Mouse (Mus musculus): ENCODE data around the gene H2-Eb1. TPM values are rescaled to one million over a fixed set of nuclear protein-coding genes. Genes with fewer than 3 reads are reported as not detected.
A peak's percentile ranks its signal among the peaks of the same experiment; 100 is the strongest.
"Not testable (repeated sequence)": the region's sequence is repeated elsewhere in the genome, so short reads cannot be mapped to it uniquely, and the experiment has no call there.

The H2-Eb1 gene
- polyA plus RNA-seq, 1 experiment from 2014 or later = 2.0 TPM

- Histone ChIP-seq H3K27me3 (peaks cover 13% of the 10 kb centered on the region), H3K4me2 (replicated peaks) (no peak overlapping the region), H3K27ac (replicated peaks) (no peak overlapping the region), H3K9me3 (no peaks in the 10 kb centered on the region), H3K36me3 (no peaks in the 10 kb centered on the region), H3K4me1 (peaks cover 6% of the 10 kb centered on the region; the same call in 1 of the 2 replicates), H3K4me3 (no peak overlapping the region), H3K9ac (replicated peaks) (no peak overlapping the region)
- ATAC-seq (ENCODE audit: low FRiP score, low read depth) = no peak
- 96% methylated on average over 4 of the region's 4 CpGs for WGBS
These were observed 2.5 kb downstream of the H2-Eb1 start for GRCm38 (mm10) chr17:34308161-34308560.

- H3K4me2 ChIP-seq (replicated peaks) = peak overlapping the region; percentile 66
- H3K36me3 ChIP-seq = no peaks in the 10 kb centered on the region
- 0 out of 2 replicates have a peak, but pooled peaks have one; percentile 23 for ATAC-seq (ENCODE audit: low FRiP score, low read depth)
- peak overlapping the region; percentile 61 for H3K4me3 ChIP-seq
- peaks cover 6% of the 10 kb centered on the region; the same call in 1 of the 2 replicates for H3K4me1 ChIP-seq
- H3K9ac ChIP-seq (replicated peaks) = peak overlapping the region; percentile 63
- no peak overlapping the region for H3K27ac ChIP-seq (replicated peaks)
- 27% methylated on average over 10 of the region's 10 CpGs for WGBS
- no peaks in the 10 kb centered on the region for H3K9me3 ChIP-seq
- peaks cover 13% of the 10 kb centered on the region for H3K27me3 ChIP-seq
These were observed 3.6 kb downstream of the H2-Eb1 start for GRCm38 (mm10) chr17:34309225-34309624.

- Histone ChIP-seq H3K9me3 (no peaks in the 10 kb centered on the region), H3K27ac (replicated peaks) (peak overlapping the region; percentile 35; the same call in 1 of the 2 replicates), H3K9ac (replicated peaks) (peak overlapping the region; percentile 63), H3K4me1 (peaks cover 6% of the 10 kb centered on the region; the same call in 1 of the 2 replicates), H3K4me2 (replicated peaks) (peak overlapping the region; percentile 66), H3K27me3 (peaks cover 13% of the 10 kb centered on the region), H3K4me3 (peak overlapping the region; percentile 61), H3K36me3 (no peaks in the 10 kb centered on the region)
- ATAC-seq (ENCODE audit: low FRiP score, low read depth) = peak; percentile 86
- 22% methylated on average over 38 of the region's 38 CpGs for WGBS
These were observed 4.2 kb downstream of the H2-Eb1 start for GRCm38 (mm10) chr17:34309683-34310385.

GRCm38 (mm10) chr17:34310526-34310925 is 4.9 kb downstream of the H2-Eb1 start:
- ATAC-seq (ENCODE audit: low FRiP score, low read depth); H3K9ac ChIP-seq (replicated peaks); H3K4me1 ChIP-seq; H3K9me3 ChIP-seq; H3K4me2 ChIP-seq (replicated peaks); H3K36me3 ChIP-seq; H3K4me3 ChIP-seq; H3K27ac ChIP-seq (replicated peaks): not testable (repeated sequence)
- peaks cover 13% of the 10 kb centered on the region for H3K27me3 ChIP-seq
- WGBS = 94% methylated on average over 3 of the region's 3 CpGs

GRCm38 (mm10) chr17:34312185-34312584 is 6.5 kb downstream of the H2-Eb1 start:
- Histone ChIP-seq H3K27me3 (peaks cover 13% of the 10 kb centered on the region), H3K4me2 (replicated peaks) (no peak overlapping the region), H3K9ac (replicated peaks) (no peak overlapping the region), H3K36me3 (no peaks in the 10 kb centered on the region), H3K27ac (replicated peaks) (no peak overlapping the region), H3K9me3 (no peaks in the 10 kb centered on the region), H3K4me1 (peaks cover 6% of the 10 kb centered on the region; the same call in 1 of the 2 replicates), H3K4me3 (no peak overlapping the region)
- no peak for ATAC-seq (ENCODE audit: low FRiP score, low read depth)
- 78% methylated on average over 1 of the region's 1 CpGs for WGBS

- WGBS = 34% methylated on average over 3 of the region's 3 CpGs
- H3K27me3 ChIP-seq = peaks cover 3% of the 10 kb centered on the region; the same call in 1 of the 2 replicates
- H3K4me3 ChIP-seq = no peak overlapping the region
- no peaks in the 10 kb centered on the region for H3K9me3 ChIP-seq
- H3K36me3 ChIP-seq = no peaks in the 10 kb centered on the region
- ATAC-seq (ENCODE audit: low FRiP score, low read depth) = no peak
- H3K9ac ChIP-seq (replicated peaks) = no peak overlapping the region
- no peak overlapping the region for H3K4me2 ChIP-seq (replicated peaks)
- H3K4me1 ChIP-seq = peaks cover 6% of the 10 kb centered on the region; the same call in 1 of the 2 replicates
- no peak overlapping the region for H3K27ac ChIP-seq (replicated peaks)
These were observed 7.7 kb downstream of the H2-Eb1 start for GRCm38 (mm10) chr17:34313393-34313792.

- no peak overlapping the region for H3K4me3 ChIP-seq
- H3K9me3 ChIP-seq = no peaks in the 10 kb centered on the region
- no peak overlapping the region for H3K27ac ChIP-seq (replicated peaks)
- H3K27me3 ChIP-seq = peaks cover 3% of the 10 kb centered on the region; the same call in 1 of the 2 replicates
- 67% methylated on average over 9 of the region's 9 CpGs for WGBS
- no peak for ATAC-seq (ENCODE audit: low FRiP score, low read depth)
- no peaks in the 10 kb centered on the region for H3K36me3 ChIP-seq
- H3K4me1 ChIP-seq = peaks cover 3% of the 10 kb centered on the region; the same call in 1 of the 2 replicates
- H3K4me2 ChIP-seq (replicated peaks) = no peak overlapping the region
- no peak overlapping the region for H3K9ac ChIP-seq (replicated peaks)
These were observed 8.6 kb downstream of the H2-Eb1 start for GRCm38 (mm10) chr17:34314286-34314685.

GRCm38 (mm10) chr17:34315512-34315911 is 9.8 kb downstream of the H2-Eb1 start:
- Histone ChIP-seq H3K4me3 (no peak overlapping the region), H3K27ac (replicated peaks) (no peak overlapping the region), H3K4me1 (no peaks in the 10 kb centered on the region), H3K27me3 (peaks cover 3% of the 10 kb centered on the region; the same call in 1 of the 2 replicates), H3K9me3 (no peaks in the 10 kb centered on the region), H3K36me3 (no peaks in the 10 kb centered on the region), H3K9ac (replicated peaks) (no peak overlapping the region), H3K4me2 (replicated peaks) (no peak overlapping the region)
- ATAC-seq (ENCODE audit: low FRiP score, low read depth) = no peak
- WGBS = 89% methylated on average over 1 of the region's 1 CpGs

GRCm38 (mm10) chr17:34316697-34317096 is 11.0 kb downstream of the H2-Eb1 start:
- 73% methylated on average over 2 of the region's 2 CpGs for WGBS

GRCm38 (mm10) chr17:34317275-34317674 is 11.6 kb downstream of the H2-Eb1 start:
- no peaks in the 10 kb centered on the region for H3K9me3 ChIP-seq
- H3K27ac ChIP-seq (replicated peaks) = no peak overlapping the region
- H3K4me3 ChIP-seq = no peak overlapping the region
- no peaks in the 10 kb centered on the region for H3K36me3 ChIP-seq
- no peak overlapping the region for H3K4me2 ChIP-seq (replicated peaks)
- peaks cover under 1% of the 10 kb centered on the region; the same call in 1 of the 2 replicates for H3K27me3 ChIP-seq
- H3K9ac ChIP-seq (replicated peaks) = no peak overlapping the region
- no peaks in the 10 kb centered on the region for H3K4me1 ChIP-seq
- ATAC-seq (ENCODE audit: low FRiP score, low read depth) = no peak
- WGBS = 52% methylated on average over 2 of the region's 2 CpGs

More at GRCm38 (mm10) chr17:34316697-34317096, 11.0 kb downstream of the H2-Eb1 start:
- Histone ChIP-seq H3K27ac (replicated peaks) (no peak overlapping the region), H3K9me3 (no peaks in the 10 kb centered on the region), H3K4me3 (no peak overlapping the region), H3K27me3 (peaks cover 3% of the 10 kb centered on the region; the same call in 1 of the 2 replicates), H3K4me2 (replicated peaks) (no peak overlapping the region), H3K9ac (replicated peaks) (no peak overlapping the region), H3K4me1 (no peaks in the 10 kb centered on the region), H3K36me3 (no peaks in the 10 kb centered on the region)
- no peak for ATAC-seq (ENCODE audit: low FRiP score, low read depth)

- Histone ChIP-seq H3K4me2 (replicated peaks) (no peak within 1 kb of the TSS), H3K4me1 (no peaks in the 10 kb centered on the region), H3K9ac (replicated peaks) (no peak within 1 kb of the TSS), H3K27me3 (no peaks in the 10 kb centered on the region), H3K36me3 (no peaks in the 10 kb centered on the region), H3K9me3 (no peaks in the 10 kb centered on the region), H3K4me3 (no peak within 1 kb of the TSS), H3K27ac (replicated peaks) (no peak within 1 kb of the TSS)
- ATAC-seq (ENCODE audit: low FRiP score, low read depth) = no peak
- 56% methylated on average over 4 of the region's 4 CpGs for WGBS
These were observed 19.8 kb downstream of the H2-Eb1 start, which contains the start of gene H2-Eb2 for GRCm38 (mm10) chr17:34325436-34325835. Gene H2-Eb2 (plus strand): TSS chr17:34325665.

- Histone ChIP-seq H3K4me3 (no peak overlapping the region), H3K9ac (replicated peaks) (no peak overlapping the region), H3K27me3 (no peaks in the 10 kb centered on the region), H3K4me2 (replicated peaks) (no peak overlapping the region), H3K9me3 (no peaks in the 10 kb centered on the region), H3K36me3 (no peaks in the 10 kb centered on the region), H3K4me1 (no peaks in the 10 kb centered on the region), H3K27ac (replicated peaks) (no peak overlapping the region)
- 80% methylated on average over 3 of the region's 3 CpGs for WGBS
- no peak for ATAC-seq (ENCODE audit: low FRiP score, low read depth)
These were observed 20.7 kb downstream of the H2-Eb1 start for GRCm38 (mm10) chr17:34326373-34326772.
